12 mouse cellular contexts compared by ENCODE assay signal in the genomic region with DNA sequence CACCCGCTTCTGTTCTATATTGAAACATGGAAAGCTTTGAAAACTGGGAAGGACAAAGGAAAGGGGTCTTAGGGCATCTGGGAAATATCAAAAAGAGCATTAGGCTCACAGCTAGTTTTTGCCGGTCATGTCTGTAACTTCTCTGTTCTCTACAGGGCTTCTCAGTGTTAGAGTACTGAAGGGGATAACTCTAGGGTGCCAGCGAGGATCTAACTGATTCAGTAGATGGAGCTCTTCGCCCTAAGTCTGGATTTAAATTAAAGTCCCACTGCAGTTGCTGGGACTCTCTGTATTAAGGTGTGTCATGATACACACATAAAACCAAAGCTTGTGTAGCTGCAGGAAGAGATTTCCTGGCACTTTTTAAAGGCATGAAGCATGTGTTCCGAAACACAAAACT.
A peak's percentile ranks its signal among the peaks of the same experiment; 100 is the strongest.
DNase-seq lines count a peak whose midpoint lies in the region; ATAC-seq lines count a peak whose summit lies in the region.
"Had no signal": no experiment of that assay in that cellular context is flagged by ENCODE, and none has a peak within 500 bp of the region (broad histone marks: within the 10 kb centered on the region; RNA-seq: fewer than 3 reads in every experiment).

No protein-coding gene starts in this region.

- no peaks in the 10 kb centered on the region for H3K27me3 ChIP-seq in hindbrain, embryonic 15.5 days
- no peaks in the 10 kb centered on the region for H3K27me3 ChIP-seq in hindbrain, embryonic 11.5 days (ENCODE audit: control insufficient read depth, insufficient read depth, low read length)
- no peaks in the 10 kb centered on the region for H3K27me3 ChIP-seq in forebrain, embryonic 16.5 days (replicated peaks; ENCODE audit: control insufficient read depth, insufficient read depth, low read length)
- no peaks in the 10 kb centered on the region for H3K27me3 ChIP-seq in neural tube, embryonic 15.5 days (replicated peaks)
- H3K27me3 ChIP-seq in liver, embryonic 12.5 days (replicated peaks): 0 out of 2 replicates have a peak, but pooled peaks cover 2% of the 10 kb centered on the region
- H3K27me3 ChIP-seq: liver, embryonic 13.5 days had no signal

- peak overlapping the region; percentile 29 for H3K4me2 ChIP-seq in hindbrain, embryonic 15.5 days
- no peak overlapping the region for H3K4me2 ChIP-seq in hindbrain, embryonic 11.5 days (replicated peaks; ENCODE audit: low read depth, low read length)
- peak overlapping the region; percentile 58 for H3K4me2 ChIP-seq in forebrain, embryonic 16.5 days (ENCODE audit: low read length)
- peak overlapping the region; percentile 29 for H3K4me2 ChIP-seq in neural tube, embryonic 15.5 days
- no peak overlapping the region for H3K4me2 ChIP-seq in liver, embryonic 12.5 days
- H3K4me2 ChIP-seq: liver, embryonic 13.5 days had no signal

- H3K27ac ChIP-seq in hindbrain, embryonic 15.5 days (replicated peaks): peak overlapping the region; percentile 71
- no peak overlapping the region for H3K27ac ChIP-seq in hindbrain, embryonic 11.5 days (ENCODE audit: low read depth, low read length)
- peak overlapping the region; percentile 85 for H3K27ac ChIP-seq in forebrain, embryonic 16.5 days (ENCODE audit: low read length)
- no peak overlapping the region for H3K27ac ChIP-seq in neural tube, embryonic 15.5 days (replicated peaks)
- no peak overlapping the region for H3K27ac ChIP-seq in liver, embryonic 12.5 days
- H3K27ac ChIP-seq: liver, embryonic 13.5 days had no signal

- no peaks in the 10 kb centered on the region for H3K9me3 ChIP-seq in hindbrain, embryonic 15.5 days
- no peaks in the 10 kb centered on the region for H3K9me3 ChIP-seq in hindbrain, embryonic 11.5 days (ENCODE audit: control insufficient read depth, low read length)
- H3K9me3 ChIP-seq in forebrain, embryonic 16.5 days (ENCODE audit: control insufficient read depth, low read length): no peaks in the 10 kb centered on the region
- H3K9me3 ChIP-seq in neural tube, embryonic 15.5 days (replicated peaks): no peaks in the 10 kb centered on the region
- H3K9me3 ChIP-seq in liver, embryonic 12.5 days (replicated peaks): no peaks in the 10 kb centered on the region
- H3K9me3 ChIP-seq: liver, embryonic 13.5 days had no signal

- no peak overlapping the region for H3K4me3 ChIP-seq in hindbrain, embryonic 15.5 days
- H3K4me3 ChIP-seq in hindbrain, embryonic 11.5 days (ENCODE audit: low read depth, low read length): no peak overlapping the region
- peak overlapping the region; percentile 32 for H3K4me3 ChIP-seq in forebrain, embryonic 16.5 days (replicated peaks; ENCODE audit: low read length)
- no peak overlapping the region for H3K4me3 ChIP-seq in neural tube, embryonic 15.5 days (replicated peaks)
- no peak overlapping the region for H3K4me3 ChIP-seq in liver, embryonic 12.5 days
- H3K4me3 ChIP-seq: liver, embryonic 13.5 days had no signal

- 53% methylated on average over 5 of the region's 5 CpGs for WGBS in hindbrain, embryonic 15.5 days
- 70% methylated on average over 5 of the region's 5 CpGs for WGBS in hindbrain, embryonic 11.5 days
- 32% methylated on average over 5 of the region's 5 CpGs for WGBS in forebrain, embryonic 16.5 days
- 52% methylated on average over 5 of the region's 5 CpGs for WGBS in neural tube, embryonic 15.5 days
- WGBS in liver, embryonic 12.5 days (ENCODE audit: insufficient replicate concordance): 64% methylated on average over 5 of the region's 5 CpGs

- peaks cover 29% of the 10 kb centered on the region for H3K4me1 ChIP-seq in hindbrain, embryonic 15.5 days (replicated peaks)
- H3K4me1 ChIP-seq in hindbrain, embryonic 11.5 days (replicated peaks; ENCODE audit: control insufficient read depth, insufficient read depth, low read length): peaks cover 3% of the 10 kb centered on the region; the same call in 1 of the 2 replicates
- peaks cover 31% of the 10 kb centered on the region for H3K4me1 ChIP-seq in forebrain, embryonic 16.5 days (replicated peaks; ENCODE audit: control insufficient read depth, insufficient read depth, low read length)
- H3K4me1 ChIP-seq in neural tube, embryonic 15.5 days: peaks cover 40% of the 10 kb centered on the region
- peaks cover 2% of the 10 kb centered on the region; the same call in 1 of the 2 replicates for H3K4me1 ChIP-seq in liver, embryonic 12.5 days
- H3K4me1 ChIP-seq: liver, embryonic 13.5 days had no signal

- DNase-seq in cerebellum, adult 8-10 months: peak; percentile 45
- DNase-seq in cerebellum, adult 11 months: no peak
- no peak for DNase-seq in hindbrain, embryonic 11.5 days (ENCODE audit: low spot score)
- DNase-seq in kidney, postnatal 14 days: no peak
- DNase-seq: adrenal gland, postnatal 25 days; gastrocnemius, postnatal 36 days; kidney, adult 11 months; liver, embryonic 13.5 days had no signal

- no peaks in the 10 kb centered on the region for H3K36me3 ChIP-seq in hindbrain, embryonic 15.5 days
- no peaks in the 10 kb centered on the region for H3K36me3 ChIP-seq in hindbrain, embryonic 11.5 days (ENCODE audit: control insufficient read depth, insufficient read depth, low read length)
- H3K36me3 ChIP-seq in forebrain, embryonic 16.5 days (ENCODE audit: control insufficient read depth, insufficient read depth): no peaks in the 10 kb centered on the region
- H3K36me3 ChIP-seq in neural tube, embryonic 15.5 days: no peaks in the 10 kb centered on the region
- no peaks in the 10 kb centered on the region for H3K36me3 ChIP-seq in liver, embryonic 12.5 days
- H3K36me3 ChIP-seq: liver, embryonic 13.5 days had no signal

- peak; percentile 51; the same call in 1 of the 2 replicates for ATAC-seq in hindbrain, embryonic 15.5 days (ENCODE audit: low FRiP score, low read depth)
- no peak for ATAC-seq in hindbrain, embryonic 11.5 days (ENCODE audit: low FRiP score)
- peak; percentile 42 for ATAC-seq in forebrain, embryonic 16.5 days
- ATAC-seq in neural tube, embryonic 15.5 days (ENCODE audit: low FRiP score): no peak
- no peak for ATAC-seq in liver, embryonic 12.5 days

- H3K9ac ChIP-seq in hindbrain, embryonic 15.5 days: no peak overlapping the region
- no peak overlapping the region for H3K9ac ChIP-seq in hindbrain, embryonic 11.5 days (ENCODE audit: low read depth, low read length)
- H3K9ac ChIP-seq in forebrain, embryonic 16.5 days (replicated peaks; ENCODE audit: low read depth, low read length): peak overlapping the region; percentile 59
- no peak overlapping the region for H3K9ac ChIP-seq in neural tube, embryonic 15.5 days (replicated peaks)
- no peak overlapping the region for H3K9ac ChIP-seq in liver, embryonic 12.5 days
- H3K9ac ChIP-seq: liver, embryonic 13.5 days had no signal

Comparison
In these comparisons a context has a peak if more than half of its experiments do, and no peak if none do; other contexts are left out.
1. ATAC-seq: peak in hindbrain, embryonic 15.5 days (single experiment) and forebrain, embryonic 16.5 days (single experiment); none in hindbrain, embryonic 11.5 days (single experiment), neural tube, embryonic 15.5 days (single experiment) and liver, embryonic 12.5 days (single experiment).
2. H3K27ac ChIP-seq: peak in hindbrain, embryonic 15.5 days (single experiment) and forebrain, embryonic 16.5 days (single experiment); none in hindbrain, embryonic 11.5 days (single experiment), neural tube, embryonic 15.5 days (single experiment) and liver, embryonic 12.5 days (single experiment).
3. H3K4me2 ChIP-seq: peak in hindbrain, embryonic 15.5 days (single experiment), forebrain, embryonic 16.5 days (single experiment) and neural tube, embryonic 15.5 days (single experiment); none in hindbrain, embryonic 11.5 days (single experiment) and liver, embryonic 12.5 days (single experiment).